Mouse (Mus musculus): ENCODE data around the gene Sema4a.
A peak's percentile ranks its signal among the peaks of the same experiment; 100 is the strongest.
"Not testable (repeated sequence)": the region's sequence is repeated elsewhere in the genome, so short reads cannot be mapped to it uniquely, and the experiment has no call there.

The Sema4a gene

GRCm38 (mm10) chr3:88455588-88456264 lies 5.3 kb downstream of the Sema4a start:
- DNase-seq (ENCODE audit: low spot score), result peak; percentile 61

GRCm38 (mm10) chr3:88454762-88455587 lies 6.0 kb downstream of the Sema4a start:
- DNase-seq (ENCODE audit: low spot score), result peak; percentile 71

GRCm38 (mm10) chr3:88453986-88454385 lies 7.0 kb downstream of the Sema4a start:
- no peak for DNase-seq (ENCODE audit: low spot score)

- DNase-seq (ENCODE audit: low spot score), result no peak
These were observed 7.6 kb downstream of the Sema4a start for GRCm38 (mm10) chr3:88453369-88453768.

GRCm38 (mm10) chr3:88452716-88453115 lies 8.3 kb downstream of the Sema4a start:
- no peak for DNase-seq (ENCODE audit: low spot score)

GRCm38 (mm10) chr3:88452246-88452645 lies 8.7 kb downstream of the Sema4a start:
- DNase-seq (ENCODE audit: low spot score), result no peak

GRCm38 (mm10) chr3:88450379-88451131 lies 10.4 kb downstream of the Sema4a start:
- DNase-seq (ENCODE audit: low spot score), result no peak

- DNase-seq (ENCODE audit: low spot score), result peak; percentile 74
These were observed 11.5 kb downstream of the Sema4a start for GRCm38 (mm10) chr3:88449395-88450023.

- DNase-seq (ENCODE audit: low spot score), result no peak
These were observed 12.5 kb downstream of the Sema4a start for GRCm38 (mm10) chr3:88448443-88448842.

- peak; percentile 64 for DNase-seq (ENCODE audit: low spot score)
These were observed 13.3 kb downstream of the Sema4a start for GRCm38 (mm10) chr3:88447676-88448183.

- DNase-seq (ENCODE audit: low spot score), result no peak
These were observed 14.4 kb downstream of the Sema4a start for GRCm38 (mm10) chr3:88446471-88447123.

GRCm38 (mm10) chr3:88442888-88443287 lies 18.1 kb downstream of the Sema4a start:
- peak; percentile 61 for DNase-seq (ENCODE audit: low spot score)

- DNase-seq (ENCODE audit: low spot score), result no peak
These were observed 18.5 kb downstream of the Sema4a start for GRCm38 (mm10) chr3:88442488-88442887.

- DNase-seq (ENCODE audit: low spot score), result peak; percentile 38
These were observed 20.2 kb downstream of the Sema4a start for GRCm38 (mm10) chr3:88440500-88441381.

- DNase-seq (ENCODE audit: low spot score), result no peak
These were observed 21.4 kb downstream of the Sema4a start for GRCm38 (mm10) chr3:88439582-88439981.

GRCm38 (mm10) chr3:88437454-88437853 lies 23.5 kb downstream of the Sema4a start:
- DNase-seq (ENCODE audit: low spot score), result no peak

- DNase-seq (ENCODE audit: low spot score), result peak; percentile 47
These were observed 24.4 kb downstream of the Sema4a start for GRCm38 (mm10) chr3:88436395-88437201.

- no peak for DNase-seq (ENCODE audit: low spot score)
These were observed 25.5 kb downstream of the Sema4a start for GRCm38 (mm10) chr3:88435515-88435914.

- DNase-seq (ENCODE audit: low spot score), result not testable (repeated sequence)
These were observed 32.3 kb downstream of the Sema4a start for GRCm38 (mm10) chr3:88428639-88429038.

Measured in yolk sac, embryonic 10.5 days (tissue).